Mouse (Mus musculus): Measurements from ENCODE around the gene Tpgs1. TPM values are rescaled to one million over a fixed set of nuclear protein-coding genes. Genes with fewer than 3 reads are reported as not detected.

Tpgs1 gene
- polyA plus RNA-seq, 1 experiment from 2014 or later, result 99.8 TPM

Other genes with a start within 250 kb of the Tpgs1 start
- 0.08 TPM in 1 of 2 replicates, not detected in the other for gene Vmn2r83, start 200.6 kb upstream of the Tpgs1 start, polyA plus RNA-seq (2015; fragmentation: Nextera tagmentation; extraction: Ambion mirVana)
- gene Plpp2, start 135.6 kb upstream of the Tpgs1 start, polyA plus RNA-seq (2015; fragmentation: Nextera tagmentation; extraction: Ambion mirVana), result 16.9 and 19.7 TPM in 2 replicates
- 70.4 and 72.5 TPM in 2 replicates for gene Mier2, start 114.2 kb upstream of the Tpgs1 start, polyA plus RNA-seq (2015; fragmentation: Nextera tagmentation; extraction: Ambion mirVana)
- gene Theg, start 82.0 kb upstream of the Tpgs1 start, polyA plus RNA-seq (2015; fragmentation: Nextera tagmentation; extraction: Ambion mirVana), result not detected in 2 replicates
- 0.49 and 0.95 TPM in 2 replicates for gene C2cd4c, start 55.3 kb upstream of the Tpgs1 start, polyA plus RNA-seq (2015; fragmentation: Nextera tagmentation; extraction: Ambion mirVana)
- 27.9 and 30.1 TPM in 2 replicates for gene Shc2, start 31.5 kb upstream of the Tpgs1 start, polyA plus RNA-seq (2015; fragmentation: Nextera tagmentation; extraction: Ambion mirVana)
- 0.41 and 0.44 TPM in 2 replicates for gene Odf3l2, start 23.6 kb upstream of the Tpgs1 start, polyA plus RNA-seq (2015; fragmentation: Nextera tagmentation; extraction: Ambion mirVana)
- 0.79 and 1.1 TPM in 2 replicates for gene Madcam1, start 4.8 kb upstream of the Tpgs1 start, polyA plus RNA-seq (2015; fragmentation: Nextera tagmentation; extraction: Ambion mirVana)
- gene Cdc34, start 12.8 kb downstream of the Tpgs1 start, polyA plus RNA-seq (2015; fragmentation: Nextera tagmentation; extraction: Ambion mirVana), result 88.8 and 91.6 TPM in 2 replicates
- 1.7 and 2.2 TPM in 2 replicates for gene Gzmm, start 19.7 kb downstream of the Tpgs1 start, polyA plus RNA-seq (2015; fragmentation: Nextera tagmentation; extraction: Ambion mirVana)
- gene Bsg, start 35.1 kb downstream of the Tpgs1 start, polyA plus RNA-seq (2015; fragmentation: Nextera tagmentation; extraction: Ambion mirVana), result 819 and 876 TPM in 2 replicates
- 1.3 and 1.7 TPM in 2 replicates for gene Hcn2, start 47.3 kb downstream of the Tpgs1 start, polyA plus RNA-seq (2015; fragmentation: Nextera tagmentation; extraction: Ambion mirVana)
- gene Polrmt, start 77.2 kb downstream of the Tpgs1 start, polyA plus RNA-seq (2015; fragmentation: Nextera tagmentation; extraction: Ambion mirVana), result 48.3 and 50.6 TPM in 2 replicates
- gene Fgf22, start 85.7 kb downstream of the Tpgs1 start, polyA plus RNA-seq (2015; fragmentation: Nextera tagmentation; extraction: Ambion mirVana), result 1.4 and 1.6 TPM in 2 replicates
- 109 and 117 TPM in 2 replicates for gene Rnf126, start 97.6 kb downstream of the Tpgs1 start, polyA plus RNA-seq (2015; fragmentation: Nextera tagmentation; extraction: Ambion mirVana)
- 1.9 and 2.0 TPM in 2 replicates for gene Fstl3, start 107.9 kb downstream of the Tpgs1 start, polyA plus RNA-seq (2015; fragmentation: Nextera tagmentation; extraction: Ambion mirVana)
- 0.17 TPM in 1 of 2 replicates, not detected in the other for gene Prss57, start 121.6 kb downstream of the Tpgs1 start, polyA plus RNA-seq (2015; fragmentation: Nextera tagmentation; extraction: Ambion mirVana)
- gene Palm, start 124.2 kb downstream of the Tpgs1 start, polyA plus RNA-seq (2015; fragmentation: Nextera tagmentation; extraction: Ambion mirVana), result 337 and 348 TPM in 2 replicates
- 0.23 and 0.85 TPM in 2 replicates for gene Misp, start 151.6 kb downstream of the Tpgs1 start, polyA plus RNA-seq (2015; fragmentation: Nextera tagmentation; extraction: Ambion mirVana)
- gene Ptbp1, start 185.1 kb downstream of the Tpgs1 start, polyA plus RNA-seq (2015; fragmentation: Nextera tagmentation; extraction: Ambion mirVana), result 72.7 and 79.4 TPM in 2 replicates
- 12.2 and 13.3 TPM in 2 replicates for gene Prtn3, start 205.1 kb downstream of the Tpgs1 start, polyA plus RNA-seq (2015; fragmentation: Nextera tagmentation; extraction: Ambion mirVana)
- 496 and 503 TPM in 2 replicates for gene Plppr3, start 205.3 kb downstream of the Tpgs1 start, polyA plus RNA-seq (2015; fragmentation: Nextera tagmentation; extraction: Ambion mirVana)
- 1.2 TPM in 1 of 2 replicates, not detected in the other for gene Elane, start 216.9 kb downstream of the Tpgs1 start, polyA plus RNA-seq (2015; fragmentation: Nextera tagmentation; extraction: Ambion mirVana)
- gene Cfd, start 221.5 kb downstream of the Tpgs1 start, polyA plus RNA-seq (2015; fragmentation: Nextera tagmentation; extraction: Ambion mirVana), result not detected in 2 replicates
- gene Med16, start 239.6 kb downstream of the Tpgs1 start, polyA plus RNA-seq (2015; fragmentation: Nextera tagmentation; extraction: Ambion mirVana), result 64.5 and 66.5 TPM in 2 replicates
- gene Gm26602, start 241.5 kb downstream of the Tpgs1 start, polyA plus RNA-seq (2015; fragmentation: Nextera tagmentation; extraction: Ambion mirVana), result not detected in 2 replicates
- gene Kiss1r, start 247.6 kb downstream of the Tpgs1 start, polyA plus RNA-seq (2015; fragmentation: Nextera tagmentation; extraction: Ambion mirVana), result 3.1 and 3.3 TPM in 2 replicates